Mouse (Mus musculus): ENCODE measurements at regions not wholly inside any gene's neighbourhood (a gene's known extent, or its start where the extent isn't known, plus 50 kb on each side); places are given as distances from the start of the nearest gene placed in this dataset.
"Not testable (repeated sequence)": the region's sequence is repeated elsewhere in the genome, so short reads cannot be mapped to it uniquely, and the experiment has no call there.

GRCm38 (mm10) chr5:22670296-22670695 is 75.6 kb upstream of the Lhfpl3 start:
- intact Hi-C loops (cut with DNase I), result no loop called here
- DNase-seq (ENCODE audit: low spot score in 2 of 2), result no peak

DNA sequence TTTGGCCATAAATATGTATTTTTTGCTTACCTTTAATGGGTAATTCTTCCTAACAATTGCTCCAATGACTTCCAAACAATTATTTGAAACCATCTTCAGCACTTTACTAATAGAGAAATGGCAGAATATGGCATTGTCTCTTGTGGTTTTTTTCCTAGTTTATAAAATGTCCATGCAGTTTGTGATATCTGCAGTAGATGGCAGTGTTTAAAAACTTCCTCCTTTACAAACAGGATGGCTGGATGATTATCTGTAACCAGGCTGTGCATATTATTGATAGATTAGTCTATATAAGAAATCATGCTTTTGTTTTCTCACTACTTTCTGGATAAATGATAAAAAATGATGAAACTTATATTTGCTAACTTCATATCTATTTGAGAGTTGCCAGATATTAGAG is 91.0 kb upstream of the Orc5 start:
- no peak for DNase-seq (ENCODE audit: low spot score in 2 of 2)
- intact Hi-C loops (cut with DNase I), result loop anchor here (5.0 to 10.0 kb wide), 2 partner anchors 586 to 644 kb away; no protein-coding TSS in a partner anchor

- DNase-seq (ENCODE audit: low spot score in 2 of 2); intact Hi-C loops (cut with DNase I): not testable (repeated sequence)
Observed at GRCm38 (mm10) chr5:22616989-22617388, 66.8 kb upstream of the Orc5 start.

All from left cerebral cortex, postnatal 36 days (tissue).